Mouse (Mus musculus) ES-Bruce4 (cell line): ENCODE measurements around the gene Gm2056. TPM values are rescaled to one million over a fixed set of nuclear protein-coding genes. Genes with fewer than 3 reads are reported as not detected.
"Not testable (repeated sequence)": the region's sequence is repeated elsewhere in the genome, so short reads cannot be mapped to it uniquely, and the experiment has no call there.

ENCODE experiments used
- H3K27ac ChIP-seq: 2 replicates; pipeline ENCODE4 v1.5.1; 2012; ENCODE audit warnings: low read length, inconsistent platforms; ENCODE audit not compliant: insufficient read depth
- H3K27me3 ChIP-seq: 2 replicates; pipeline ENCODE4 v1.6.1; 2012; ENCODE audit warnings: mild to moderate bottlenecking, low read length, inconsistent platforms; ENCODE audit not compliant: control insufficient read depth, poor library complexity, insufficient read depth, severe bottlenecking
- H3K36me3 ChIP-seq: 2 replicates; pipeline ENCODE4 v1.6.1; 2012; ENCODE audit warnings: inconsistent platforms, mild to moderate bottlenecking, low read length, moderate library complexity; ENCODE audit not compliant: control insufficient read depth, poor library complexity, insufficient read depth, severe bottlenecking
- H3K4me1 ChIP-seq: one replicate; pipeline ENCODE4 v1.8.1; 2011; ENCODE audit warnings: low read length; ENCODE audit not compliant: control insufficient read depth, insufficient read depth
- H3K4me3 ChIP-seq: 2 replicates; pipeline ENCODE4 v1.5.1; 2011; ENCODE audit warnings: low read depth, mild to moderate bottlenecking, low read length
- H3K9ac ChIP-seq: 2 replicates; pipeline ENCODE4 v1.6.1; 2012; ENCODE audit warnings: low read depth, mild to moderate bottlenecking, inconsistent platforms; ENCODE audit not compliant: poor library complexity, severe bottlenecking
- H3K9me3 ChIP-seq: replicated peaks from 2 replicates; pipeline ENCODE4 v1.6.1; 2012; ENCODE audit warnings: mild to moderate bottlenecking, low read length, inconsistent platforms; ENCODE audit not compliant: control insufficient read depth, poor library complexity, insufficient read depth, severe bottlenecking
- CTCF ChIP-seq: IDR thresholded peaks from one replicate; pipeline ENCODE4 v1.8.1; 2011; ENCODE audit warnings: low read depth, low read length
- polyA plus RNA-seq: library from polyadenylated mRNA; stranded (reverse); fragments of >200 nt; gene quantifications from 2 replicates; pipeline ENCODE4 v1.2.4, GENCODE M21; 2011; ENCODE audit warnings: low read depth; ENCODE audit not compliant: missing spikeins, insufficient read depth, insufficient read length

Gene Gm2056
- polyA plus RNA-seq: not detected in 2 replicates

DNA sequence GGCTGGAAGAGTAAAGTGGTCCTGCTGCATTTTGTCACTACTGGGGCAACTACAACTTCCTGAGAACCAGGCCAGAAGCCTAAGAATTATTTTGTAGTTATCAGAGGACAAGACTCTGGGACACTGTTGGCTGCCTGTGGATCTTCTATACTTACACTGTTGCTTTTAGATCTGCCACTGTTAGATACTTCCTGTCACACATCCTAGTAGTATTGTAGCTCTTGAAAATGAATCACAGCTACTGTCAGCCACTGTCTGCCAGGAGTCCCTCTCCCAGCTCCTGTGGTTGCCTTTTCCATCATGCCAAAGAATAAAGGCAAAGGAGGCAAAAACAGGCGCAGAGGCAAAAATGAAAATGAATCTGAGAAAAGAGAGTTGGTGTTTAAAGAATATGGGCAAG, at the start of gene Gm2056:
Gene Gm2056 (plus strand): TSS at position 301 of the 400 bp plus-strand sequence.
- H3K4me3 ChIP-seq, H3K4me1 ChIP-seq, H3K27ac ChIP-seq, H3K27me3 ChIP-seq, H3K9me3 ChIP-seq, H3K9ac ChIP-seq, H3K36me3 ChIP-seq: not testable (repeated sequence)

DNA sequence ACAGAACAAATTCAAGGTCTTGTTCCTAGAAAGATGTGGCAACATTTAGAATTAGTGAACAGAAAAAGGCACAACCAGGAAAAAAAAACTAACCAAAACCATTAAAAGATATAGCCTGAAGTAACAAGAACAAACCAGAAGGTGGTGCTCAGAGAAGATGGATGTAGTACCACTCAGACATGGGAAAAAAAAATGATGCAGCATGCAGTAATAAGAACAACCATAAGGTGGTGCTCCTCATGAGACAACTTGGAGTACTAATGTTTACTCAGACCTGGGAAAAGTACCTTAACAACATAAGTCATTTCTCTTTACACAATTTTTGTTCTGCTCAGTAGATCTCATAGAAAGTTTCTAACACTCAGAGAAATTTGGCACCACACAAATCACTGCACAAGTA, 42.8 kb upstream of the Gm2056 start:
- H3K36me3 ChIP-seq, H3K27me3 ChIP-seq, H3K9me3 ChIP-seq, H3K9ac ChIP-seq, H3K27ac ChIP-seq, H3K4me3 ChIP-seq, H3K4me1 ChIP-seq: not testable (repeated sequence)

DNA sequence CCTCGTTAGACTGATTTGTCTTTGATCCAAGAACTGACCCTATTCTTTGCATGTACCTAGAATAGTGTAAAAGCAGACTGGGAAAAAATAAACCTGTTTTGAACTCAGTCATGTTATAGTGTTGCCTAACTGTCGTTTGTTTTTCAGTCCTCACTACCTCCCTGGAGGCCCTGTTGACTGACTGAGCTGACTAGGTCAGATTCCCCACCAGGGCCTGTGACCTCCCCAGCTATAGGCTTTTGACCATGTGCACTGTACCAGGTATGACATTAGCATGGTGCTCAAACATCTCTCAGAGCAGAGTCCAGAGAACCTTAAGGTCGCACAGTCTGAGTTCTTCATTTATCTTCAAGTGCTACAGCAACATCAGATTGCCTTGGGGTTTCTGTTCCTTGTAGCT, 22.7 kb upstream of the Gm2056 start:
- H3K4me3 ChIP-seq, H3K27me3 ChIP-seq, H3K4me1 ChIP-seq, H3K9ac ChIP-seq, H3K36me3 ChIP-seq, H3K9me3 ChIP-seq, H3K27ac ChIP-seq: not testable (repeated sequence)

DNA sequence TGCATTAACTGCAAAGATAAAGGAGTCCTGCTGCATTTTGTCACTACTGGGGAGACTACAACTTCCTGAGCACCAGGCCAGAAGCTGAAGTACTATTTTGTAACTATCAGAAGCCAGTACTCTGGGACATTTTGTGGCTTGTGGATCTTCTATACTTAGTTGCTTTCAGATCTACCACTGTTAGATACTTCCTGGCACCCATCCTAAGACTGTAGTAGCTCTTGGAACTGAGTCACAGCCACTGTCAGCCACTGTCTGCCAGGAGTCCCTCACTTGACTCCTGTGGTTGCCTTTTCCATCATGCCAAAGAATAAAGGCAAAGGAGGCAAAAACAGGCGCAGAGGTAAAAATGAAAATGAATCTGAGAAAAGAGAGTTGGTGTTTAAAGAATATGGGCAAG, 15.3 kb upstream of the Gm2056 start, which contains the start of gene Gm2075:
Gene Gm2075 (plus strand): TSS at position 301 of the 400 bp plus-strand sequence.
- H3K9me3 ChIP-seq, H3K27me3 ChIP-seq, H3K4me3 ChIP-seq, H3K4me1 ChIP-seq, H3K9ac ChIP-seq, H3K27ac ChIP-seq, H3K36me3 ChIP-seq: not testable (repeated sequence)

DNA sequence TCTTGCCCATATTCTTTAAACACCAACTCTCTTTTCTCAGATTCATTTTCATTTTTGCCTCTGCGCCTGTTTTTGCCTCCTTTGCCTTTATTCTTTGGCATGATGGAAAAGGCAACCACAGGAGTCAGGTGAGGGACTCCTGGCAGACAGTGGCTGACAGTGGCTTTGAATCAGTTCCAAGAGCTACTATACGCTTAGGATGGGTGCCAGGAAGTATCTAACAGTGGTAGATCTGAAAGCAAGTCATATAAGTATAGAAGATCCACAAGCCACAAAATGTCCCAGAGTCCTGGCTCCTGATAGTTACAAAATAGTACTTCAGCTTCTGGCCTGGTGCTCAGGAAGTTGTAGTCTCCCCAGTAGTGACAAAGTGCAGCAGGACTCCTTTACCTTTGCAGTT, 8.1 kb upstream of the Gm2056 start, which contains the start of gene Gm6803:
Gene Gm6803 (minus strand): TSS at position 101 of the 400 bp plus-strand sequence.
- not testable (repeated sequence) for H3K9me3 ChIP-seq, H3K9ac ChIP-seq, H3K4me3 ChIP-seq, H3K36me3 ChIP-seq, H3K4me1 ChIP-seq, H3K27me3 ChIP-seq, H3K27ac ChIP-seq

DNA sequence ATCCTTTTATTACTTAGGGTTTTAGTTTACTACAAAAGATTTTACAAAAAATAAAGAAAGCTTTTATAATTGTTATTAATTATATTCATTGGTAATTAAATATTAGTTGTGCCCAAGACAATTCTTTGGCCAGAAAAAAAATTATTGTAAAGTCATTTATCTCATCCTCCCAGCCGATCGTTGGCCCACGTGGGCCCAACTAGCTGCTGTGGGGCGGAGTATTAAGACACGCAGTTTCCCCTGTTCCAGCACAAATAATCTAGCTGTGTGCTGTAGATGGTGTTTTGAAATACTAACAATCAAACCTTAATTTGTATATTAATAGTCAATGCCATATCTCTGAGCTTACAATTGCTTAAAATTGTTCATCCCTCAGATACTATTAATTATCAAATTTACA, 5.4 kb downstream of the Gm2056 start:
- H3K27ac ChIP-seq, H3K36me3 ChIP-seq, H3K4me3 ChIP-seq, H3K9ac ChIP-seq, H3K27me3 ChIP-seq, H3K4me1 ChIP-seq: not testable (repeated sequence)
- peaks cover 28% of the 10 kb centered on the region for H3K9me3 ChIP-seq

DNA sequence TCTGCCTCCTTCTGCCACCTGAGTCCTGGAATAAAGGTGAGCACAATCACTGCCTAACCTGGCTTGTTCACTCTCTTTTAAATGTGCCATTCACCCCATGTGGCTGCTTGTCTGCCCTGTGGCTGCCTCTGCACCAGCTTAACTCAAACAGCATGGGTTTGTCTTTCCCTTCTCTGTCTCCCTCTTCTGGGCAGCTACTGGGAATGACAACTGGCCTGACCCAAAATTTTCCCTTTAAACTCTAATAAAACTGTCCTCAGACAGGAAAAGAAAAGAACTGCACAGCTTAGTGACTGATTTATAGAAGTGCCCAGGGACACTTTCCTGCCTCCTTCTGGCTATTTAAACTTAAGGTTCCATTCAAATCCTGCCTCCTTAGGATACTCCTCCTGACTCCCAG, 12.3 kb downstream of the Gm2056 start:
- peaks cover 21% of the 10 kb centered on the region for H3K9me3 ChIP-seq
- not testable (repeated sequence) for H3K36me3 ChIP-seq, H3K27me3 ChIP-seq, H3K9ac ChIP-seq, H3K4me3 ChIP-seq, H3K4me1 ChIP-seq, H3K27ac ChIP-seq
- TF ChIP-seq CTCF: peak; percentile 37

DNA sequence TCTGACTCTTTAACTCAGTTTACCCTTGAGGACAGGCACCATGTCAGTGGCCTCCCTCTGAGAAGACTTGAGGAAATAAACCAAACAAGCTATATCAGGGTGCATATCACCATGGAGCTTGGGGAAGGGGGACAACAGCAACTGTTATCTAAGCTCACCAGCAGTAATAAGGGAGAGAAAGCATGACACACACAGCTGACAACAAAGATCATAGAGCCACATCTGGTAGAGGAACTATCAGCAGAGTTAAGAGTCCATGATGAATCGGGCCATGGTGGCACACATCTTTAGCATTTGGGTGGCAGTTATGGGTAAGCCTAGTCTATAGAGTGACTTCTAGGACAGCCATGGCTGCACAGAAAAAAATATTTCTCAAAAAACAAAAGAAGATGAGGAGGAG, 12.9 kb downstream of the Gm2056 start:
- H3K4me3 ChIP-seq, H3K4me1 ChIP-seq, H3K9ac ChIP-seq, H3K36me3 ChIP-seq, H3K27me3 ChIP-seq, H3K27ac ChIP-seq: not testable (repeated sequence)
- peaks cover 15% of the 10 kb centered on the region for H3K9me3 ChIP-seq

DNA sequence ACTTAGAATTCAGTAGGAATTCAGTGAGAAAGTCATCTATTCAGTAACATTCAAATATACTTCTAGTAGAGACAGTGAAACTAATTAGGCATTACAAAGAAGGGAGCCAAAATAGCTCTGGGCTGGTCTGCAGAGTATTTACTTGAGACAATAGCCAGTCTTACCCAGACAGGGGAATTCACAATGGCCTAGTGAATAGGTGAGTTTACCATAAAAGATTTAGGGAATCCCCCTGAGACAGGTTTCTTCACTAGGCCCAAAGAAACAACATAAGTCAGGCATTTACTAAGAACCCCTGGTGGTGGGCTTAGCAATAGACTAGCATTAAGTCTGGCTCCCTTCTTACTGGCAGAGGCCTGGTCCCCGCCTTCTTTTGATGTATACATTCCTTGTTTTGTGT, 18.4 kb downstream of the Gm2056 start:
- H3K27ac ChIP-seq: peak overlapping the region; percentile 92

More for the DNA sequence above, 18.4 kb downstream of the Gm2056 start:
- H3K9me3 ChIP-seq: peaks cover 15% of the 10 kb centered on the region
- not testable (repeated sequence) for H3K4me3 ChIP-seq, H3K27me3 ChIP-seq, H3K9ac ChIP-seq, H3K36me3 ChIP-seq, H3K4me1 ChIP-seq
